Mouse (Mus musculus): ENCODE measurements around the gene Ttbk1. TPM values are rescaled to one million over a fixed set of nuclear protein-coding genes. Genes with fewer than 3 reads are reported as not detected.

Ttbk1 gene
- polyA plus RNA-seq, 1 experiment from 2014 or later: 0.04 TPM

- peaks cover 58% of the 10 kb centered on the region for H3K27me3 ChIP-seq
- ATAC-seq (ENCODE audit: borderline replicate concordance, extremely low read depth, low FRiP score, low TSS enrichment): no peak
- WGBS: 70% methylated on average over 5 of the region's 5 CpGs
These were observed 25.2 kb downstream of the Ttbk1 start for GRCm38 (mm10) chr17:46462226-46462625.

GRCm38 (mm10) chr17:46461347-46461746 is 26.1 kb downstream of the Ttbk1 start:
- Histone ChIP-seq H3K27ac (no peak overlapping the region), H3K9ac (peak overlapping the region; percentile 29), H3K4me2 (peak overlapping the region; percentile 73), H3K4me3 (peak overlapping the region; percentile 36), H3K36me3 (no peaks in the 10 kb centered on the region), H3K9me3 (no peaks in the 10 kb centered on the region), H3K27me3 (peaks cover 64% of the 10 kb centered on the region), H3K4me1 (peaks cover 13% of the 10 kb centered on the region)
- ATAC-seq (ENCODE audit: borderline replicate concordance, extremely low read depth, low FRiP score, low TSS enrichment): no peak
- 4% methylated on average over 8 of the region's 8 CpGs for WGBS

More at GRCm38 (mm10) chr17:46462226-46462625, 25.2 kb downstream of the Ttbk1 start:
- Histone ChIP-seq H3K27ac (no peak overlapping the region), H3K4me1 (peaks cover 13% of the 10 kb centered on the region), H3K4me2 (no peak overlapping the region), H3K9me3 (no peaks in the 10 kb centered on the region), H3K9ac (no peak overlapping the region), H3K4me3 (no peak overlapping the region), H3K36me3 (no peaks in the 10 kb centered on the region)

GRCm38 (mm10) chr17:46460673-46461072 is 26.8 kb downstream of the Ttbk1 start:
- peaks cover 16% of the 10 kb centered on the region for H3K4me1 ChIP-seq
- WGBS: under 1% methylated on average over 32 of the region's 32 CpGs
- no peak overlapping the region for H3K27ac ChIP-seq
- H3K36me3 ChIP-seq: no peaks in the 10 kb centered on the region
- H3K27me3 ChIP-seq: peaks cover 67% of the 10 kb centered on the region
- H3K9me3 ChIP-seq: no peaks in the 10 kb centered on the region
- peak overlapping the region; percentile 29 for H3K9ac ChIP-seq
- ATAC-seq (ENCODE audit: borderline replicate concordance, extremely low read depth, low FRiP score, low TSS enrichment): no peak
- H3K4me2 ChIP-seq: peak overlapping the region; percentile 73
- peak overlapping the region; percentile 36 for H3K4me3 ChIP-seq

GRCm38 (mm10) chr17:46458439-46458838 is 29.0 kb downstream of the Ttbk1 start:
- Histone ChIP-seq H3K4me3 (no peak overlapping the region), H3K27ac (no peak overlapping the region), H3K4me2 (no peak overlapping the region), H3K36me3 (no peaks in the 10 kb centered on the region), H3K4me1 (peaks cover 34% of the 10 kb centered on the region), H3K27me3 (peaks cover 89% of the 10 kb centered on the region), H3K9ac (no peak overlapping the region), H3K9me3 (no peaks in the 10 kb centered on the region)
- no peak for ATAC-seq (ENCODE audit: borderline replicate concordance, extremely low read depth, low FRiP score, low TSS enrichment)
- 15% methylated on average over 3 of the region's 3 CpGs for WGBS

GRCm38 (mm10) chr17:46457791-46458190 is 29.7 kb downstream of the Ttbk1 start:
- no peaks in the 10 kb centered on the region for H3K9me3 ChIP-seq
- no peaks in the 10 kb centered on the region for H3K36me3 ChIP-seq
- H3K9ac ChIP-seq: no peak overlapping the region
- H3K4me3 ChIP-seq: no peak overlapping the region
- peaks cover 91% of the 10 kb centered on the region for H3K27me3 ChIP-seq
- H3K27ac ChIP-seq: no peak overlapping the region
- no peak overlapping the region for H3K4me2 ChIP-seq
- H3K4me1 ChIP-seq: peaks cover 34% of the 10 kb centered on the region
- no peak for ATAC-seq (ENCODE audit: borderline replicate concordance, extremely low read depth, low FRiP score, low TSS enrichment)
- 11% methylated on average over 10 of the region's 10 CpGs for WGBS

- ATAC-seq (ENCODE audit: borderline replicate concordance, extremely low read depth, low FRiP score, low TSS enrichment): peak; percentile 43; the same call in 1 of the 2 replicates
- H3K4me3 ChIP-seq: peak overlapping the region; percentile 37
- no peaks in the 10 kb centered on the region for H3K9me3 ChIP-seq
- H3K27me3 ChIP-seq: peaks cover 74% of the 10 kb centered on the region
- H3K4me1 ChIP-seq: peaks cover 23% of the 10 kb centered on the region
- no peak overlapping the region for H3K27ac ChIP-seq
- WGBS: under 1% methylated on average over 33 of the region's 33 CpGs
- H3K36me3 ChIP-seq: no peaks in the 10 kb centered on the region
- peak overlapping the region; percentile 80 for H3K4me2 ChIP-seq
- peak overlapping the region; percentile 23; the same call in 1 of the 2 replicates for H3K9ac ChIP-seq
These were observed 32.3 kb downstream of the Ttbk1 start for GRCm38 (mm10) chr17:46455110-46455691.

GRCm38 (mm10) chr17:46454539-46454938 is 32.9 kb downstream of the Ttbk1 start:
- no peak for ATAC-seq (ENCODE audit: borderline replicate concordance, extremely low read depth, low FRiP score, low TSS enrichment)
- WGBS: 1% methylated on average over 9 of the region's 9 CpGs
- peak overlapping the region; percentile 37 for H3K4me3 ChIP-seq

GRCm38 (mm10) chr17:46453970-46454411 is 33.5 kb downstream of the Ttbk1 start:
- no peaks in the 10 kb centered on the region for H3K36me3 ChIP-seq
- H3K4me2 ChIP-seq: peak overlapping the region; percentile 80
- H3K4me1 ChIP-seq: peaks cover 21% of the 10 kb centered on the region
- no peak for ATAC-seq (ENCODE audit: borderline replicate concordance, extremely low read depth, low FRiP score, low TSS enrichment)
- 0 out of 2 replicates have a peak overlapping the region, but pooled peaks have one; percentile 9 for H3K9ac ChIP-seq
- WGBS: 3% methylated on average over 26 of the region's 26 CpGs
- H3K27ac ChIP-seq: no peak overlapping the region
- peak overlapping the region; percentile 37 for H3K4me3 ChIP-seq
- peaks cover 62% of the 10 kb centered on the region for H3K27me3 ChIP-seq
- no peaks in the 10 kb centered on the region for H3K9me3 ChIP-seq

More at GRCm38 (mm10) chr17:46454539-46454938, 32.9 kb downstream of the Ttbk1 start:
- no peaks in the 10 kb centered on the region for H3K9me3 ChIP-seq
- H3K9ac ChIP-seq: no peak overlapping the region
- H3K4me2 ChIP-seq: peak overlapping the region; percentile 80
- no peak overlapping the region for H3K27ac ChIP-seq
- H3K27me3 ChIP-seq: peaks cover 68% of the 10 kb centered on the region
- H3K36me3 ChIP-seq: no peaks in the 10 kb centered on the region
- peaks cover 21% of the 10 kb centered on the region for H3K4me1 ChIP-seq

GRCm38 (mm10) chr17:46453302-46453948 is 34.0 kb downstream of the Ttbk1 start:
- H3K4me3 ChIP-seq: no peak overlapping the region
- H3K4me2 ChIP-seq: no peak overlapping the region
- 7% methylated on average over 13 of the region's 13 CpGs for WGBS
- no peak for ATAC-seq (ENCODE audit: borderline replicate concordance, extremely low read depth, low FRiP score, low TSS enrichment)
- H3K9ac ChIP-seq: no peak overlapping the region
- no peaks in the 10 kb centered on the region for H3K36me3 ChIP-seq
- H3K27me3 ChIP-seq: peaks cover 57% of the 10 kb centered on the region
- no peaks in the 10 kb centered on the region for H3K9me3 ChIP-seq
- H3K4me1 ChIP-seq: peaks cover 21% of the 10 kb centered on the region
- H3K27ac ChIP-seq: no peak overlapping the region

GRCm38 (mm10) chr17:46452683-46453082 is 34.8 kb downstream of the Ttbk1 start:
- H3K9me3 ChIP-seq: no peaks in the 10 kb centered on the region
- H3K27me3 ChIP-seq: peaks cover 50% of the 10 kb centered on the region
- ATAC-seq (ENCODE audit: borderline replicate concordance, extremely low read depth, low FRiP score, low TSS enrichment): no peak
- no peaks in the 10 kb centered on the region for H3K36me3 ChIP-seq
- WGBS: 47% methylated on average over 5 of the region's 5 CpGs
- peaks cover 21% of the 10 kb centered on the region for H3K4me1 ChIP-seq
- H3K4me2 ChIP-seq: no peak overlapping the region
- H3K27ac ChIP-seq: no peak overlapping the region
- H3K4me3 ChIP-seq: no peak overlapping the region
- H3K9ac ChIP-seq: no peak overlapping the region

GRCm38 (mm10) chr17:46446264-46446663 is 41.2 kb downstream of the Ttbk1 start:
- WGBS: 90% methylated on average over 16 of the region's 16 CpGs
- no peak overlapping the region for H3K9ac ChIP-seq
- no peaks in the 10 kb centered on the region for H3K36me3 ChIP-seq
- no peak overlapping the region for H3K27ac ChIP-seq
- H3K27me3 ChIP-seq: peaks cover 55% of the 10 kb centered on the region
- peaks cover 14% of the 10 kb centered on the region; the same call in 1 of the 2 replicates for H3K4me1 ChIP-seq
- no peaks in the 10 kb centered on the region for H3K9me3 ChIP-seq
- ATAC-seq (ENCODE audit: borderline replicate concordance, extremely low read depth, low FRiP score, low TSS enrichment): no peak
- H3K4me2 ChIP-seq: no peak overlapping the region
- no peak overlapping the region for H3K4me3 ChIP-seq
